Mouse (Mus musculus) layer of hippocampus, postnatal 25 days (tissue): ENCODE results near the gene Ces5a. TPM values are rescaled to one million over a fixed set of nuclear protein-coding genes. Genes with fewer than 3 reads are reported as not detected.

Source experiments
- total RNA-seq, 2 experiments: library from RNA; stranded (reverse); gene quantifications; 2 replicates each; pipeline ENCODE4 v1.2.3; 2021

The Ces5a gene
- total RNA-seq, 2 experiments from 2014 or later: 0.21 to 0.66 TPM

Other genes starting within 250 kb of the Ces5a start
- gene Ces1g, start 198.5 kb downstream of the Ces5a start, total RNA-seq: not detected
- gene Ces1h, start 156.1 kb downstream of the Ces5a start, total RNA-seq: not detected